Mouse (Mus musculus): Measurements from ENCODE around the gene Man1a.

DNA sequence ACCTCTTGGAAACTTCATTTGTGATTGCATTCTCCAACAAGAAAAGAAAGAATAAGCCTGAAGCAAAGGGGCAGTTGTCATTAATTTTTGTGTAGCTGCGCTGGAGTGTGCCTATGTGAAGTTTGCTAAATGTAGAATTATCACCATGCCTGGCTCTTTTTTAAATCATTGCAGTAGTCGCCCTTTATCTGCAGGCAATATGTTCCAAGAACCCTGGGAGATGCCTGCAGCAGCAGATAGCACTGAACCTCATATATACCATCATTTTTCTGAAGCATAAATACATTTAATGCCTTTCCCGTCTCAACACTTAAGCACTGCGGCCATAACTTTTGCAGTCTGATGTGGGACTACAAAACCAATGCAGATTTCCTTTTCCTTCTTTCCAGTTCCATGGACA, 50.3 kb downstream of the Man1a start:
- no peak for TF ChIP-seq CTCF (IDR thresholded peaks at IDR 0.05; ENCODE audit: insufficient read depth, low read length)
- TF ChIP-seq POLR2A (IDR thresholded peaks at IDR 0.05; ENCODE audit: borderline replicate concordance, extremely low read depth, low read depth, low read length), result no peak

Measured in lung, adult 2 months (tissue).